Mouse (Mus musculus) hindbrain, postnatal 0 days (tissue): ENCODE measurements around the gene Specc1l. TPM values are rescaled to one million over a fixed set of nuclear protein-coding genes. Genes with fewer than 3 reads are reported as not detected.
"Not testable (repeated sequence)": the region's sequence is repeated elsewhere in the genome, so short reads cannot be mapped to it uniquely, and the experiment has no call there.

Source experiments
- ATAC-seq: fragments of 200-750 bp; cut with Nextera tagmentation; 2 replicates; pipeline ENCODE4 v1.8.0; 2017; ENCODE audit warnings: mild to moderate bottlenecking, moderate TSS enrichment, moderate library complexity
- DNase-seq: peaks from one replicate; pipeline ENCODE4 v3.0.0-alpha.2; 2015; ENCODE audit warnings: low spot score
- H3K27ac ChIP-seq: fragments of 300-500 bp; sonication (generic); 2 replicates; pipeline ENCODE4 v1.5.1; 2014; ENCODE audit warnings: mild to moderate bottlenecking
- H3K27me3 ChIP-seq: fragments of 300-500 bp; sonication (generic); 2 replicates; pipeline ENCODE4 v1.6.1; 2014; ENCODE audit warnings: low read length, mixed read lengths; ENCODE audit not compliant: insufficient read depth
- H3K36me3 ChIP-seq: fragments of 300-500 bp; sonication (generic); 2 replicates; pipeline ENCODE4 v1.6.1; 2014; ENCODE audit warnings: low read length, mixed read lengths; ENCODE audit not compliant: insufficient read depth
- H3K4me1 ChIP-seq: fragments of 300-500 bp; sonication (generic); 2 replicates; pipeline ENCODE4 v1.6.1; 2014; ENCODE audit warnings: antibody characterized with exemption, low read length, mixed read lengths; ENCODE audit not compliant: insufficient read depth
- H3K4me2 ChIP-seq: fragments of 300-500 bp; sonication (generic); 2 replicates; pipeline ENCODE4 v1.6.1; 2014; ENCODE audit warnings: low read depth, mild to moderate bottlenecking, low read length, moderate library complexity, mixed read lengths
- H3K4me3 ChIP-seq: fragments of 300-500 bp; sonication (generic); 2 replicates; pipeline ENCODE4 v1.5.1; 2014; ENCODE audit warnings: low read length
- H3K9ac ChIP-seq: fragments of 300-500 bp; sonication (generic); replicated peaks from 2 replicates; pipeline ENCODE4 v1.6.1; 2014; ENCODE audit warnings: mild to moderate bottlenecking, low read length, moderate library complexity, mixed read lengths
- H3K9me3 ChIP-seq: fragments of 300-500 bp; sonication (generic); 2 replicates; pipeline ENCODE4 v1.6.1; 2016; ENCODE audit warnings: low read length, mixed read lengths
- CTCF ChIP-seq: IDR thresholded peaks from 2 replicates; pipeline ENCODE4 v1.5.1; 2016; ENCODE audit warnings: antibody characterized with exemption, control low read depth, low read depth
- WGBS: fragments of 180-500 bp; shearing (Covaris S2); extraction: QIAGEN DNeasy Blood & Tissue Kit; methylation state at CpG from one replicate; pipeline ENCODE4 v1.1.7; 2014; 5-methylcytosine and 5-hydroxymethylcytosine counted together
- polyA plus RNA-seq: library from polyadenylated mRNA; unstranded; fragments of >200 nt; fragmentation: Nextera tagmentation; extraction: Ambion mirVana; gene quantifications from 2 replicates; pipeline ENCODE4 v1.2.1, GENCODE M21; 2015
- total RNA-seq: library from RNA; depleted of rRNA; stranded (reverse); fragments of >200 nt; gene quantifications from 2 replicates; pipeline ENCODE4 v1.2.3, GENCODE M21; 2014; rRNA removed

The Specc1l gene
- total and polyA plus RNA-seq, 2 experiments from 2014 or later = 22.3 to 42.2 TPM

DNA sequence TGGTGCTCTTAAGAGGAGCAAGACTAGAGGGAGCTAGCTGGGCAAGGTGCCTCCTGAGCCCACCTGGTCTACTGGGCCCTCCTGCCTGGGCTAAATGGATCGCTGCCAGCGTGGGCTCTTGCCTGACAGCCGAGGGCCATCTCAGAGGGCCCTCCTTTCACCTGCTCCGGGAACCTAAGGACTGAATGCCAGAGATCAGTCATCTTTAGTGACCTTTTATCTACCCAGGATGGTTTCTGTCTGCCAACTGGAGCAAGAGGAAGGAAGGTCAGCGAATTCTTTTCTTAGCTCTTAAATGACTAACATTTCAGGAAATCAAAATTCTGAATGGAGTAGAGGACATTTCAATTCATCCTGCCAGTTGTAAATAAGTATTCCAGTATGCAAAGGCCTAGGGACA lies 138.7 kb downstream of the Specc1l start:
- Histone ChIP-seq H3K27ac (no peak overlapping the region), H3K4me1 (no peaks in the 10 kb centered on the region), H3K27me3 (no peaks in the 10 kb centered on the region), H3K9ac (no peak overlapping the region), H3K4me3 (no peak overlapping the region), H3K9me3 (no peaks in the 10 kb centered on the region), H3K4me2 (no peak overlapping the region), H3K36me3 (no peaks in the 10 kb centered on the region)
- DNase-seq = no peak
- no peak for ATAC-seq
- WGBS = 78% methylated on average over 5 of the region's 5 CpGs
- no peak for TF ChIP-seq CTCF

DNA sequence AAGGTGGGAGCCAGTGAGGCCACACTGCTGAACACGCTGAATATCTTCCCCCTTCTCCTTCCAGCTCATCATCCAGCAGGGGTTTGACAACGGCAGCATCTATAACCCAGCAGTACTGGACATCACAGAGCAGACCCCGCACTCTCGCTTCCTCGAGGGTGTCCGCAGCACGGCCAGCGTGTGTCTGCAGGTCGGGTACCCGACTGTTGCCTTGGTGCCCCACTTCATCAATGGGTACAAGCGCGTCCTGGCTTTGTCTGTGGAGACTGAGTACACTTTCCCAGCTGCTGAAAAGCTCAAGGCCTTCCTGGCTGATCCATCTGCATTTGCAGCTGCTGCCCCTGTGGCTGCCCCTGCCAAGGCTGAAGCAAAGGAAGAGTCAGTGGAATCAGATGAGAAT lies 140.7 kb downstream of the Specc1l start:
- 94% methylated on average over 12 of the region's 12 CpGs for WGBS
- DNase-seq = no peak
- Histone ChIP-seq H3K4me1 (no peaks in the 10 kb centered on the region), H3K9ac (no peak overlapping the region), H3K9me3 (no peaks in the 10 kb centered on the region), H3K4me2 (no peak overlapping the region), H3K36me3 (no peaks in the 10 kb centered on the region), H3K4me3 (no peak overlapping the region), H3K27ac (no peak overlapping the region), H3K27me3 (no peaks in the 10 kb centered on the region)
- ATAC-seq = no peak
- TF ChIP-seq CTCF = no peak

DNA sequence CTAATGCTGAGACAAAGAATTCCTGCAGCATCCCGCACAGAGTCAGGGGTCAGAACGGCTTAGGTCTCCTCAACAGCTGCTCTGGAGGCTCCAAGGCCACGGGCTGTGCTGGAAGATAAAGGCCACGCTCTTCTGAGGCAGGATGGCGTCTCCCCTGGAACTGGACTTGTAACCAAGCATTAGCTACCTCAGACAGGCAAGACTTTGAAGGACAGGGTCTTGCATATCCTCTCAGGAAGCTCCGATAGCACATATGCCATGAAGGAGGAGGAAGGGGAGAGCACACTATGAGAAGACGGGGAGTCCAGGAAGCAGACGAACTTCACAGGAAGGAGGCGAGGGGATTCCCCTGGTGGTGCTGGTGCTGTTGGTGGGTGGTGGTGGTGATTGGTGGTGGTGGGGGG lies 142.0 kb downstream of the Specc1l start:
- H3K9ac ChIP-seq, H3K4me1 ChIP-seq, H3K9me3 ChIP-seq, H3K27me3 ChIP-seq, DNase-seq, H3K4me3 ChIP-seq, H3K36me3 ChIP-seq, H3K27ac ChIP-seq, H3K4me2 ChIP-seq, ATAC-seq: not testable (repeated sequence)
- 69% methylated on average over 8 of the region's 9 CpGs for WGBS

DNA sequence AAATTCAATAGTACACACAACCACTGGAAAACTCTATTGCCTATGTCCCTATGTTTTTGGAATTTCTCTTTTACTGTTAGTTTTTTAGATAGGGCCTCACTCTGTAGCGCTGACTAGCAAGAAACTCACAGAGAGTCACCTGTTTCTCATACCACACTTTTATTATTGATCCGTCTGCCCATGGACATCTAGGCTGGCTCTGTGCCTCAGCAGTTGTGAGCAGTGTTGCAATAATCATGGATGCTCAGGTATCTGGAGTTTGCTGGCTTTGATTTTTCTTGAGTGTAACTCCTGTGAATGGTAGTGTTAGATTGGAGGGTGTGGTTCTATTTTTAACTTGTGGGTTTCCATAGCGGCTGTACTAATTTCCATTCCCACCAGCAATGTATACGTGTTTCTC lies 143.5 kb downstream of the Specc1l start:
- no peak overlapping the region for H3K9ac ChIP-seq
- H3K4me2 ChIP-seq = no peak overlapping the region
- WGBS = 78% methylated on average over 4 of the region's 4 CpGs
- H3K27me3 ChIP-seq = no peaks in the 10 kb centered on the region
- H3K9me3 ChIP-seq = no peaks in the 10 kb centered on the region
- no peaks in the 10 kb centered on the region for H3K4me1 ChIP-seq
- TF ChIP-seq CTCF = no peak
- no peak for ATAC-seq
- DNase-seq = no peak
- no peak overlapping the region for H3K27ac ChIP-seq
- no peaks in the 10 kb centered on the region for H3K36me3 ChIP-seq
- no peak overlapping the region for H3K4me3 ChIP-seq

Other genes starting within 250 kb of the Specc1l start
- gene Gnaz, start 244.9 kb upstream of the Specc1l start, total RNA-seq = 166 and 178 TPM in 2 replicates
- 88.3 and 99.9 TPM in 2 replicates for gene Gnaz, start 244.9 kb upstream of the Specc1l start, polyA plus RNA-seq
- 1.7 TPM in 1 of 2 replicates, not detected in the other for gene Rsph14, start 179.5 kb upstream of the Specc1l start, total RNA-seq
- gene Rsph14, start 179.5 kb upstream of the Specc1l start, polyA plus RNA-seq = 0.43 and 0.46 TPM in 2 replicates
- 16.7 and 17.7 TPM in 2 replicates for gene Rab36, start 175.0 kb upstream of the Specc1l start, total RNA-seq
- gene Rab36, start 175.0 kb upstream of the Specc1l start, polyA plus RNA-seq = 25.3 TPM in 2 replicates
- gene Bcr, start 151.5 kb upstream of the Specc1l start, total RNA-seq = 54.4 and 61.4 TPM in 2 replicates
- 10.1 and 10.5 TPM in 2 replicates for gene Bcr, start 151.5 kb upstream of the Specc1l start, polyA plus RNA-seq
- 4.7 and 8.5 TPM in 2 replicates for gene Adora2a, start 104.8 kb downstream of the Specc1l start, total RNA-seq
- gene Adora2a, start 104.8 kb downstream of the Specc1l start, polyA plus RNA-seq = 1.7 TPM in 2 replicates
- gene Upb1, start 189.0 kb downstream of the Specc1l start, total RNA-seq = 0.26 and 0.50 TPM in 2 replicates
- 0.71 and 1.4 TPM in 2 replicates for gene Upb1, start 189.0 kb downstream of the Specc1l start, polyA plus RNA-seq